Mouse (Mus musculus) c-Kit-positive CD71-positive TER-119-negative erythroid progenitor cells, embryonic 14.5 days (primary cell): ENCODE measurements around the gene Smtnl1.

Experiments
- DNase-seq: peaks from one replicate; pipeline ENCODE4 v3.0.0-alpha.2; 2013; ENCODE audit warnings: low read depth

The Smtnl1 gene

DNA sequence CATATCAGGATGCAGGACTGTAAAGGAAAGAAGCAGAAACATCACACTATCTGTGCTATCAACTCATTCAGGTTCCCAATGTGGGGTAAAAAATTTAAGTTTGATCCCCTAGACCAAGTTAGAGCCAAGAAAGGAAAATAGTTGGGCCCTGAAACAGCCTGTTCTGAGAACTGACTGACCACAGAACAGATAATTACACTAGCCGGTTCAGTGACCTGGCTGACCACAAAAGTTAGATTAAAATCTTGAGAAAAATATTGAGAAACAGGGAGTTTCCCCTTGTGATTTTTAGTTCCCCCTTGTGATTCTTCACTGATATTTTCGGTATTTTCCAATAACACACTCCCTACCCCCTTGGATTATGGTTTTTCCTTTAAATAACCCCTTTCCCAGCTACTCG lies 28.6 kb downstream of the Smtnl1 start:
- DNase-seq: no peak

- DNase-seq: no peak
Observed at GRCm38 (mm10) chr2:84793154-84793553, 29.3 kb downstream of the Smtnl1 start.

DNA sequence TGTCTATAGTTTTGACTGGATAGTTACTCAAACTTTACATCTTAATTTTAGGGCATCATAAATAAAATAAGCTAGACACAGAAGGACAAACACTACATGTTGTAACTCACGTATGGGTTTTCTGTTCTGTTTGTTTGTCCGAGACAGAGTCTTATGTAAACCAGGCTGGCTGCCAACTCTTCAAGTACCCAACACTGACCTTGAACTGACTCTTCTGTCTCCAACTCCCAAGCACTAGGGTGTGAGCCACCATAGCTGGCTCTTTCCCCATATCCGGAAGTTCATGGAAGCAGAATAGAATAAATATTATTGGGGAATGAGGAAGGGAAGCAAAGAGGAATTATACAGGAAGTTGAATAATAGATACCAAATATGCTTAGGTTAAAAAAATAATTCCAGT lies 29.9 kb downstream of the Smtnl1 start:
- no peak for DNase-seq

DNA sequence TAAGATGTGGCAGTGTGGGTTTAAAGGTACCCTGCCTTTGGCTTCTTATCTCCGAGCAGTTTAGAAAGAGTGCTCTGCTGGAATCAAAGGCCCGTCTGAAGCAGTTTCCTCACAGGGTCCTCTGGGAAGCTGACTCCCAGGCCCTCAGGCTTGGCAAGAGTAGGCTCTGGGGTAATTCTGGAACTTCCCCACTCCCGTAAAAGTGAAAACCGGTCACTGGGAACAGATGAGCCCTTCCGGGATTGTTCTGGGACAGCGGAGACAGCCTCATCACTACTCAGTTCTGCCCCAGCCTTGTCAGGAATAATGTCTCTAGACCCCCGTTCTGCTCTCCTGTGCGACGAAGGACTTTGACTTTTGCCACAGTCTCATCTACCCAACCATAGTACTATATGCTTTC lies 32.0 kb downstream of the Smtnl1 start:
- DNase-seq: no peak

GRCm38 (mm10) chr2:84788316-84788715 lies 34.1 kb downstream of the Smtnl1 start:
- DNase-seq: no peak

DNA sequence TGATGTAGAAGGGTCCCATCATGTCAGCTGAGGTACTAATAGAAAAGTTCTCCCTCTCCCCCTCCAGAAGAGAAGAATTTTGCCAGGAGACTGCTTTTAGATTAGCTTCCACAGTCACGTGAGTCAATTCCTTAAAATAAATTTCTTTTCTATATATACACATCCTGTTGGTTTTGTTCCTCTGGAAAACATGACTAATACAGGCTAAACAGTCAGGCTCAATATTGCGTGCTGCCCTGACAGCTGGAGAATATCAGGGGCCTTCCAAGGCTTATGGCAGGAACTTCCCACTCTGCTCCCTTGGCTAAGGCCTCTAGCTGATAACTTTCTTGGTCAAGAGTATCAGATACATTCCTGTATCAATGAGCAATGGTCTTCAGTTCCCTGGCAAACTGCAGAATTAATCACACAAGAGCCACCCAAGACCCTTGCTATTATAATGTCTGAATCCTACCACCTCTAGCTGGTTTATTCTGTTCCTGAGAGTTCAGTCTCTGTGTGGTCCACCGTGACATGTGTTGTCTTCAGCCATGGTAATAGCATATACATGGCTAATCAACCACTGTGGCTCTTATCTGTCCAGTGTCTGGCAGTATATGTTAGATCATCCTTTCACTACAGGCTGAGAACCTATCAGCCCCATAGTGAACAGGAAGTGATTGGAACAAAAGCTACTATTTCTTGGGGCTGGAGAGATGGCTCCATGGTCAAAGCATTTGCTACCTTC lies 38.4 kb downstream of the Smtnl1 start:
- DNase-seq: no peak

DNA sequence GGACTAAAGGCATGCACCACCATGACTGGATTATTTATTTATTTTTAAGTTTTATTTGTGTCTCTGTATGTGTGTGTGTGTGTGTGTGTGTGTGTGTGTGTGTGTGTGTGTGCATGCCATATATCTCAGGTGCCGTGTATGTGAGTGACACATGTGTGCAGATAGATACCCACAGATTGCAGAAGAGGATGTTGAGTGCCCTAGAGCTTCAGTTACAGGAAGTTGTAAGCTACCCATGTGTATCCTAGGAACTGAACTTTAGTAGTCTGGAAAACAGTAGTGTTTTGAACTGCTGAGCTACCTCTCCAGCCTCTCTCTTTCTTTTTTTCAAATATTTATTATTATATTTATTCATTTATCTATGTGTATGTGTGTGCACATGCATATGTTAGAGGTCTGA lies 39.1 kb downstream of the Smtnl1 start:
- no peak for DNase-seq

- DNase-seq: no peak
Observed at GRCm38 (mm10) chr2:84779210-84779609, 43.2 kb downstream of the Smtnl1 start.

DNA sequence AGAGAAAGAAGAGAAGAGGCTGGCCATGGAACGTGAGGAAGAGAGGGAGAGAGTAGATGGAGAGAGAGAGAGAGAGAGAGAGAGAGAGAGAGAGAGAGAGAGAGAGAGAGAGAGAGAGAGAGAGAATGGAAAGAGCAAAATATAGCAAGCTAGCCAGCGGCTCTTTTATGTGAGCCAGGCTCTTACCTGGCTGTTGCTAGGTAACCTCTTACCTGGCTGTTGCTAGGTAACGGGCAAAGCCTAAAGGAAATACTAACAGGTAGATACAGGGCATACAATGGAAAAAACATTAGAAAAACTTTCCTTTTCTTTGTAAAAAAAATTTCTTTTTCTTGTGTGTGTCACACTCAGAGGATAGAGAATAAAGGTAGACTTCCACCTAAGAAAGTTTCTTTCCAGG lies 44.7 kb downstream of the Smtnl1 start:
- no peak for DNase-seq

DNA sequence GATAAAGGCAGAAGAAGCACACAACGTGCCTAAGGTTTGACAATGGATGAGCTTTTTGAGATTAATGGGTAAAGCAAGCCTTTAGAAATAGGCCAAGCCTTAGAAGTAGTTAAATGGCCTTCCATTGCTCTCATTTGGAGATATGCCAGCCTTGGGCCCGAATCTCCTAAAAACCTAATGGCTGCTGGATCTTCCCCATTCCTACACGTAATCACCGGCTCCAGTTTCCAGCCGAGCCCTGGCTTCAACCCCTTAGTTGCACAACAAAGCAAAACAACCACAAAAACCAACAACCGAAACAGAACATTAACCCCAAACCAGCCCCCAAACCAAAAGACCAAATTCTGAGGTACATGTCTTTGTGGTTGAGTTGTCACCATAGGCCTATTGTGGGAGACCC lies 46.8 kb downstream of the Smtnl1 start:
- no peak for DNase-seq

GRCm38 (mm10) chr2:84775241-84775640 lies 47.2 kb downstream of the Smtnl1 start, which contains the start of gene Serping1:
Gene Serping1 (minus strand): TSS chr2:84775444.
- DNase-seq: no peak

- DNase-seq: no peak
Observed at GRCm38 (mm10) chr2:84774751-84775150, 47.7 kb downstream of the Smtnl1 start.

DNA sequence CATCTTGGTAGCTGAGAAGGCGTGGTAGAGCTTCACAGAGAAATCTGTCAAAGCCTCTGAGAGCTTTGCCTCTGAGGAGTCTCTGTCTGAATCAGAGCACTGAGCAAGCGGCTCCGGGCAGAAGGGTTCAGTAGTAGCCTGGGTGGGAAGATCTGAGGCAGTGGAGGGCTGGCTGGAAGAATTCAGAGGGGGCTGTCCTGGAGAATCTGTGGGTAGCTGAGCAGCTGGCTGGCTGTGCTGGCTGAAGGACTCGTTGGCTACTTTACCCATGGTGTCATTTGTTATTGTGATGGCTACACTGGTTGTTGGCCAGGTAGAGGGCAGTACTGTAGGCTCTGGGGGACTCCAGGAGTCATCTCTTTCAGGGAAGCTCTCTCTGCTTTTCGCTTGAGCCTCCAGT lies 49.3 kb downstream of the Smtnl1 start:
- no peak for DNase-seq

DNA sequence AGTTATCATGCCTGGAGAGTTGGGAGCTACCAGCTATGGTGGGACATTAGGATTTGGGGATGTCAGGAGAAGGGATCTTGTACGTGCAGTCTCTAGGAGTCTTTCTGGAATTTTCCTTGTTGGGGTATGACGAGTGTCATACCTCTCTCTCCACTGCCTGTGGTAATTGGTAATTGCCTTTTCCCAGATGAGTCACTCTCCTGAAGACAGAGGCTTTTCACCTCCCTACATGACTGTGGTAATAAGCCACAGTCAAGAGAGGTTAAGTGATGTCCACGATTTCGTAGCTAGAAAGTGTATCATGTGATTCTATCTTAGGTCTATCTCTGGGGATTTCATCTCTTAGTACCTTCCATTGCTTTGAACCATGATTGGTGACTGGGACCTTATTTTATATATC lies 50.0 kb downstream of the Smtnl1 start:
- no peak for DNase-seq

- DNase-seq: no peak
Observed at GRCm38 (mm10) chr2:84770501-84770900, 52.0 kb downstream of the Smtnl1 start.

DNA sequence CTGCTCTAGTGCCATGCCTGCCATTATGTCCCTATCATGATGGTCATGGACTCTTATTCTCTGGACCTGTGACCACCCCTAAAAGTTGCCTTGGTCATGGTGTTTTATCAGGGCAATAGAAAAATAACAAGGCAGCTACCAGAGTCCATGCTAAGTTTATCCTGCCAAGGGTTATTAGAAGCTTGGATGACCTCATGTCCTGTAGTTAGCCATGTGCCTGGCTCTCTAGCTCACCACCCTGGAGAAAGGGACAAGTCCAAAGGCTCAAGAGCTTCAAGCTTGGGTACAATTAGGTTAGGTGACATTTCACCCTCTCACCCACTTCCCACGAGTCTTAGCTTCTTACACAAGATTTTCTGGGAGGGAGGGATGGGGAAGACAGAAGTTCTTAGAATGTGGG lies 59.6 kb downstream of the Smtnl1 start:
- no peak for DNase-seq

GRCm38 (mm10) chr2:84762295-84762694 lies 60.2 kb downstream of the Smtnl1 start:
- DNase-seq: no peak

- no peak for DNase-seq
Observed at GRCm38 (mm10) chr2:84761840-84762239, 60.6 kb downstream of the Smtnl1 start.

- no peak for DNase-seq
Observed at GRCm38 (mm10) chr2:84761309-84761708, 61.1 kb downstream of the Smtnl1 start.
